Mouse (Mus musculus) myocyte (in vitro differentiated cells): Measurements from ENCODE around the gene Pkdrej. TPM values are rescaled to one million over a fixed set of nuclear protein-coding genes. Genes with fewer than 3 reads are reported as not detected.

Experiments
- H3K27me3 ChIP-seq: one replicate; pipeline ENCODE4 v1.6.1; 2011; ENCODE audit not compliant: control insufficient read depth, insufficient read depth, insufficient read length
- H3K36me3 ChIP-seq: one replicate; pipeline ENCODE4 v1.6.1; 2011; ENCODE audit not compliant: control insufficient read depth, insufficient read depth
- H3K4me2 ChIP-seq: one replicate; pipeline ENCODE4 v1.6.1; 2011; ENCODE audit warnings: low read depth, control low read depth
- H3K4me3 ChIP-seq: one replicate; pipeline ENCODE4 v1.5.1; 2011; ENCODE audit warnings: mild to moderate bottlenecking, control low read depth, moderate library complexity
- H3K79me2 ChIP-seq: one replicate; pipeline ENCODE4 v1.6.1; 2011; ENCODE audit not compliant: control insufficient read depth, insufficient read depth
- H3ac ChIP-seq: one replicate; pipeline ENCODE4 v1.6.1; 2011; ENCODE audit not compliant: control insufficient read depth, insufficient read length
- CEBPB ChIP-seq: IDR thresholded peaks from 2 replicates; pipeline ENCODE4 v1.6.1; 2011; ENCODE audit warnings: mild to moderate bottlenecking, moderate library complexity; ENCODE audit not compliant: poor library complexity, insufficient read depth, severe bottlenecking
- E2F4 ChIP-seq: IDR thresholded peaks from one replicate; pipeline ENCODE4 v1.6.1; 2011; ENCODE audit warnings: mild to moderate bottlenecking, control low read depth, moderate library complexity; ENCODE audit not compliant: insufficient read depth
- MAX ChIP-seq: IDR thresholded peaks from one replicate; pipeline ENCODE4 v1.6.1; 2011; ENCODE audit warnings: low read depth, mild to moderate bottlenecking, control low read depth
- MYOD1 ChIP-seq, 3 experiments: IDR thresholded peaks; one replicate each; pipeline ENCODE4 v1.6.1; 2011; ENCODE audit warnings: control low read depth in 2 of 3, low read depth in 2 of 3, mild to moderate bottlenecking in 2 of 3, moderate library complexity in 1 of 3; ENCODE audit not compliant: insufficient read length in 2 of 3, control insufficient read depth in 1 of 3
- MYOG ChIP-seq, 3 experiments: IDR thresholded peaks; one replicate each; pipeline ENCODE4 v1.6.1; 2011; ENCODE audit warnings: control low read depth in 2 of 3, low read depth in 2 of 3, mild to moderate bottlenecking in 2 of 3; ENCODE audit not compliant: insufficient read length in 2 of 3, control insufficient read depth in 1 of 3, insufficient read depth in 1 of 3
- POLR2A ChIP-seq: IDR thresholded peaks from one replicate; pipeline ENCODE4 v1.6.1; 2011; ENCODE audit warnings: low read depth, mild to moderate bottlenecking, control low read depth, moderate library complexity; ENCODE audit not compliant: insufficient read length
- POLR2AphosphoS2 ChIP-seq: IDR thresholded peaks from one replicate; pipeline ENCODE4 v1.6.1; 2011; ENCODE audit warnings: low read depth, control low read depth; ENCODE audit not compliant: insufficient read length
- REST ChIP-seq: IDR thresholded peaks from one replicate; pipeline ENCODE4 v1.6.1; 2011; ENCODE audit warnings: mild to moderate bottlenecking, control low read depth, moderate library complexity; ENCODE audit not compliant: insufficient read depth, insufficient read length
- SRF ChIP-seq: IDR thresholded peaks from one replicate; pipeline ENCODE4 v1.6.1; 2011; ENCODE audit warnings: low read depth; ENCODE audit not compliant: control insufficient read depth, insufficient read length
- TCF12 ChIP-seq: IDR thresholded peaks from one replicate; pipeline ENCODE4 v1.6.1; 2011; ENCODE audit warnings: mild to moderate bottlenecking, control low read depth; ENCODE audit not compliant: poor library complexity, insufficient read depth, severe bottlenecking
- TCF3 ChIP-seq: IDR thresholded peaks from one replicate; pipeline ENCODE4 v1.6.1; 2011; ENCODE audit warnings: low read depth, control low read depth; ENCODE audit not compliant: insufficient read length
- USF1 ChIP-seq: IDR thresholded peaks from one replicate; pipeline ENCODE4 v1.6.1; 2011; ENCODE audit warnings: low read depth, mild to moderate bottlenecking, control low read depth, moderate library complexity
- polyA plus RNA-seq: library from polyadenylated mRNA; unstranded; fragments of >200 nt; fragmentation: generic; extraction: Trizol; gene quantifications from one replicate; pipeline ENCODE4 v1.2.1, GENCODE M21; 2012; ENCODE audit warnings: missing spikeins

Gene Pkdrej
- polyA plus RNA-seq, 1 experiment = not detected

DNA sequence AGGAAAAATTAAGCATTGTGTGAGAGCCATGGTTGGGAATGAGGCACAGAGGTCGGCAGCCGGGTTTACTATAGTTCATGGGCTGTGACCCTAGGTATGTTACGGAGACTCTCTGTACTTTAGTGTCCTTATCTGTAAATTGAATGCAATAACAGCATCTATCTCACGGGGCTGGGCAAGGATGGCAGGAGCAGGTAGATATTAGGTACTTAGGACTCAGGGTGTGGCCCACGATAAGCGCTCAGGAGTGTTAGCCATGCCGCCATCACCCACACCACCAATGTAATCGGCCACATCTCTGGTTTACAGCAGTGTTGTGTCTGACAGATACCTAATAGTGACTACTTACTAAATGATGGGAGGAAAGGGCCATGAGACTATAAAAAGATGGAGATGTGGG lies 52.5 kb downstream of the Pkdrej start:
- TF ChIP-seq MYOD1 (IDR thresholded peaks at IDR 0.05; ENCODE audit: control insufficient read depth in 1 of 3, insufficient read length in 2 of 3, low read depth in 2 of 3) (no peak), CEBPB (no peak), TCF12 (no peak), POLR2AphosphoS2 (no peak), REST (no peak), MAX (no peak), MYOG (IDR thresholded peaks at IDR 0.05; ENCODE audit: control insufficient read depth in 1 of 3, insufficient read depth in 1 of 3, insufficient read length in 2 of 3, low read depth in 2 of 3) (no peak), E2F4 (no peak), SRF (no peak), USF1 (no peak), TCF3 (no peak), POLR2A (no peak)
- H3K27me3 ChIP-seq = peaks cover 70% of the 10 kb centered on the region
- no peak overlapping the region for H3K4me2 ChIP-seq

DNA sequence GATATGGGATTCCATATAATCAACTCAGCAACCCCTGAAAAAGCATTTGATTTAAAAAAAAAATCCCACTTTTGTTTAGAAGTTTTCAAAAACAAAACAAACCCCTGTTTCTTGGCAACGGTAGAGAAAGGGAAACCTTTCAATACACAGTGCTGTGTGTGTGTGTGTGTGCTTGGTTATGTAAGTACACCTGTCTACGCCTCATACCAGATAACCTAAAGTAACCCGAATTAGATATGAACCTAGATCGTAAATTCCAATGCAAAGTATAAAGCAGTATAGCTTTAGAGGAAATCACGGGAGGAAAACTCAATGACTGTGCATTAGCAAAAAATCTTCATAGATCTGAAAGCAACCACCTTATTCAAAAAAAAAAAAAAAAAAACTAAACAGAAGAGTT lies 54.9 kb downstream of the Pkdrej start:
- no peak overlapping the region for H3K4me2 ChIP-seq
- H3ac ChIP-seq = no peak overlapping the region
- TF ChIP-seq CEBPB = no peak
- no peak for TF ChIP-seq REST
- TF ChIP-seq TCF12 = no peak
- TF ChIP-seq MAX = no peak
- no peak for TF ChIP-seq SRF
- peaks cover 55% of the 10 kb centered on the region for H3K27me3 ChIP-seq
- H3K79me2 ChIP-seq = no peaks in the 10 kb centered on the region
- H3K36me3 ChIP-seq = no peaks in the 10 kb centered on the region
- H3K4me3 ChIP-seq = no peak overlapping the region

More for the DNA sequence above, 52.5 kb downstream of the Pkdrej start:
- Histone ChIP-seq H3K79me2 (no peaks in the 10 kb centered on the region), H3K36me3 (no peaks in the 10 kb centered on the region), H3K4me3 (no peak overlapping the region), H3ac (no peak overlapping the region)

DNA sequence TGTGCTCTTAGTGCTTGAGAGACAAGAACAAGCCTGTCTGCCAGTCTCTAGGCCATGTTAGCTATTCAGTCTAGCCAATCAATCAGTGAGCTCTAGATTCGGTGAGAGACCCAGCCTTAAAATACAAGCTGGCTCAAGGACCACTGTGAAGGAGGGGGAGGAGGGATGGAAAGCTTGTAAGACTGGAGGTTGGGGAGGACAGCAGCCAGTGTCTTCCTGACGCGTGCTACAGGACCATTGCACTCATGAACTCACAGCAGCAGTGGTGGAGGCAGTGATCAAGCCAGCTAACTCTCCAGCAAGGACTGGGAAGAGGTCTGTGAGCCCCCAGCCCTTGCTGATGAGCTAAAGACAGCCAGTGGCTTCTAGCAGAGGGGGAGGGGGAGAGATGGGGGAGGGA lies 56.5 kb downstream of the Pkdrej start:
- Histone ChIP-seq H3K27me3 (peaks cover 38% of the 10 kb centered on the region), H3K4me2 (no peak overlapping the region), H3K4me3 (no peak overlapping the region), H3K36me3 (no peaks in the 10 kb centered on the region), H3K79me2 (no peaks in the 10 kb centered on the region), H3ac (no peak overlapping the region)
- no peak for TF ChIP-seq CEBPB
- TF ChIP-seq MYOD1 (IDR thresholded peaks at IDR 0.05; ENCODE audit: control insufficient read depth in 1 of 3, insufficient read length in 2 of 3, low read depth in 2 of 3) = no peak
- no peak for TF ChIP-seq E2F4
- TF ChIP-seq MYOG (IDR thresholded peaks at IDR 0.05; ENCODE audit: control insufficient read depth in 1 of 3, insufficient read depth in 1 of 3, insufficient read length in 2 of 3, low read depth in 2 of 3) = no peak
- TF ChIP-seq POLR2A = no peak
- TF ChIP-seq REST = no peak

Other genes starting within 250 kb of the Pkdrej start
- 7.9 TPM for gene Wnt7b, start 239.3 kb downstream of the Pkdrej start, polyA plus RNA-seq
- 0.12 TPM for gene Ppara, start 86.8 kb downstream of the Pkdrej start, polyA plus RNA-seq
- gene Cdpf1, start 10.0 kb downstream of the Pkdrej start, polyA plus RNA-seq = 25.1 TPM
- gene Ttc38, start 10.6 kb upstream of the Pkdrej start, polyA plus RNA-seq = 0.12 TPM
- 18.0 TPM for gene Gtse1, start 38.0 kb upstream of the Pkdrej start, polyA plus RNA-seq
- 21.4 TPM for gene Trmu, start 57.6 kb upstream of the Pkdrej start, polyA plus RNA-seq
- gene Celsr1, start 212.0 kb upstream of the Pkdrej start, polyA plus RNA-seq = 0.06 TPM
- gene Gramd4, start 236.0 kb upstream of the Pkdrej start, polyA plus RNA-seq = 15.0 TPM